Comparison of ENCODE assay signal across 10 mouse cellular contexts in genomic region chr15:17195439-17195838, GRCm38 (mm10).
DNase-seq lines count a peak whose midpoint lies in the region; ATAC-seq lines count a peak whose summit lies in the region.
"Had no signal": no experiment of that assay in that cellular context is flagged by ENCODE, and none has a peak within 500 bp of the region (broad histone marks: within the 10 kb centered on the region; RNA-seq: fewer than 3 reads in every experiment).

No protein-coding gene starts in this region.

- H3K4me3 ChIP-seq in midbrain, embryonic 10.5 days: no peak overlapping the region
- no peak overlapping the region for H3K4me3 ChIP-seq in midbrain, embryonic 16.5 days (ENCODE audit: low read depth, low read length)

- no peak for ATAC-seq in midbrain, embryonic 16.5 days

- H3K4me1 ChIP-seq in midbrain, embryonic 10.5 days: no peaks in the 10 kb centered on the region
- no peaks in the 10 kb centered on the region for H3K4me1 ChIP-seq in midbrain, embryonic 16.5 days (ENCODE audit: control insufficient read depth, insufficient read depth, low read length)

- no peaks in the 10 kb centered on the region for H3K9me3 ChIP-seq in midbrain, embryonic 10.5 days (replicated peaks)
- H3K9me3 ChIP-seq in midbrain, embryonic 16.5 days (replicated peaks; ENCODE audit: control insufficient read depth, low read length, poor library complexity, severe bottlenecking): no peaks in the 10 kb centered on the region

- H3K27ac ChIP-seq in midbrain, embryonic 10.5 days (replicated peaks): no peak overlapping the region
- H3K27ac ChIP-seq in midbrain, embryonic 16.5 days (ENCODE audit: low read length): no peak overlapping the region
- H3K27ac ChIP-seq: macrophage had no signal

- no peaks in the 10 kb centered on the region for H3K36me3 ChIP-seq in midbrain, embryonic 10.5 days
- H3K36me3 ChIP-seq in midbrain, embryonic 16.5 days (ENCODE audit: control insufficient read depth, insufficient read depth, low read length): no peaks in the 10 kb centered on the region

- 59% methylated on average over 5 of the region's 5 CpGs for WGBS in midbrain, embryonic 10.5 days
- WGBS in midbrain, embryonic 16.5 days: 57% methylated on average over 5 of the region's 5 CpGs

- H3K9ac ChIP-seq in midbrain, embryonic 16.5 days (ENCODE audit: low read depth, low read length): no peak overlapping the region

- no peaks in the 10 kb centered on the region for H3K27me3 ChIP-seq in midbrain, embryonic 10.5 days (ENCODE audit: low read depth, poor library complexity, severe bottlenecking)
- no peaks in the 10 kb centered on the region for H3K27me3 ChIP-seq in midbrain, embryonic 16.5 days (ENCODE audit: control insufficient read depth, insufficient read depth, low read depth, low read length)

- DNase-seq in cerebellum, postnatal 14 days: peak; percentile 41 to 52
- DNase-seq in cerebellum, adult 11-12 months: no peak
- DNase-seq in midbrain, embryonic 10.5 days (ENCODE audit: low spot score): peak; percentile 28
- peak; percentile 46 to 51 for DNase-seq in kidney, postnatal 4 days
- DNase-seq in retina, postnatal 7 days (ENCODE audit: low read depth, low spot score): peak; percentile 6
- DNase-seq in thymus, postnatal 0 days (ENCODE audit: low spot score): no peak
- no peak for DNase-seq in spleen, postnatal 14 days (ENCODE audit: low spot score in 2 of 2)
- DNase-seq: cerebellum, adult 8-10 months had no signal

- no peak overlapping the region for H3K4me2 ChIP-seq in midbrain, embryonic 16.5 days (ENCODE audit: low read length)

Comparison
In these comparisons a context has a peak if more than half of its experiments do, and no peak if none do; other contexts are left out.
1. DNase-seq: peak in cerebellum, postnatal 14 days (2 of 2), midbrain, embryonic 10.5 days (single experiment), kidney, postnatal 4 days (2 of 2) and retina, postnatal 7 days (single experiment); none in cerebellum, adult 11-12 months (single experiment), thymus, postnatal 0 days (single experiment) and spleen, postnatal 14 days (0 of 2).